Mouse (Mus musculus): ENCODE results near the gene H2afj. TPM values are rescaled to one million over a fixed set of nuclear protein-coding genes. Genes with fewer than 3 reads are reported as not detected.

The H2afj gene
- 283 and 566 TPM in 2 replicates for polyA plus RNA-seq (2012; ENCODE audit: low replicate concordance)

GRCm38 (mm10) chr6:136808014-136808417 lies at the start of gene H2afj:
H2afj (plus strand) TSS chr6:136808244.

GRCm38 (mm10) chr6:136781377-136781986 lies 26.6 kb upstream of the H2afj start, which contains the start of gene Gucy2c:
Gucy2c (minus strand) TSS chr6:136781765.

GRCm38 (mm10) chr6:136803739-136804633 lies 4.1 kb upstream of the H2afj start, which contains the start of gene Hist4h4:
Hist4h4 (minus strand) TSS chr6:136804415.

GRCm38 (mm10) chr6:136827516-136827880 lies 19.5 kb downstream of the H2afj start, which contains the start of gene BC049715:
BC049715 (plus strand) TSS chr6:136827626.

GRCm38 (mm10) chr6:136827881-136828561 lies 20.0 kb downstream of the H2afj start, which contains the start of gene Wbp11:
Wbp11 (minus strand) TSS chr6:136828233.

GRCm38 (mm10) chr6:136835352-136835751 lies 27.3 kb downstream of the H2afj start, which contains the start of gene Smco3:
Smco3 (minus strand) TSS chr6:136835452.

GRCm38 (mm10) chr6:136857186-136857872 lies 49.3 kb downstream of the H2afj start, which contains the start of gene Art4:
Art4 (minus strand) TSS chr6:136857733.

Other genes starting within 250 kb of the H2afj start
- 76.9 and 117 TPM in 2 replicates for gene Plbd1, start 146.3 kb upstream of the H2afj start, polyA plus RNA-seq (2012; ENCODE audit: low replicate concordance)
- gene Gucy2c, start 26.5 kb upstream of the H2afj start, polyA plus RNA-seq (2012; ENCODE audit: low replicate concordance) = not detected in 2 replicates
- gene Hist4h4, start 3.8 kb upstream of the H2afj start, polyA plus RNA-seq (2012; ENCODE audit: low replicate concordance) = 3.8 and 4.1 TPM in 2 replicates
- gene BC049715, start 19.4 kb downstream of the H2afj start, polyA plus RNA-seq (2012; ENCODE audit: low replicate concordance) = 0.12 and 1.1 TPM in 2 replicates
- 133 and 189 TPM in 2 replicates for gene Wbp11, start 20.0 kb downstream of the H2afj start, polyA plus RNA-seq (2012; ENCODE audit: low replicate concordance)
- gene Smco3, start 27.2 kb downstream of the H2afj start, polyA plus RNA-seq (2012; ENCODE audit: low replicate concordance) = not detected in 2 replicates
- 0.07 and 1.3 TPM in 2 replicates for gene Art4, start 49.5 kb downstream of the H2afj start, polyA plus RNA-seq (2012; ENCODE audit: low replicate concordance)
- gene Mgp, start 67.6 kb downstream of the H2afj start, polyA plus RNA-seq (2012; ENCODE audit: low replicate concordance) = not detected in 2 replicates
- 0.25 and 0.36 TPM in 2 replicates for gene Erp27, start 113.9 kb downstream of the H2afj start, polyA plus RNA-seq (2012; ENCODE audit: low replicate concordance)
- gene Pde6h, start 115.6 kb downstream of the H2afj start, polyA plus RNA-seq (2012; ENCODE audit: low replicate concordance) = not detected in 2 replicates
- gene Arhgdib, start 133.7 kb downstream of the H2afj start, polyA plus RNA-seq (2012; ENCODE audit: low replicate concordance) = 203 and 245 TPM in 2 replicates

All from hematopoietic multipotent progenitor cell, adult 10-12 weeks (in vitro differentiated cells).